Mouse (Mus musculus): ENCODE results near the gene Supt3.

Supt3 gene

GRCm38 (mm10) chr17:45053371-45053770, 276.4 kb downstream of the Supt3 start:
- DNase-seq (ENCODE audit: extremely low read depth, low read depth, low spot score), result no peak

GRCm38 (mm10) chr17:45054526-45054925, 277.6 kb downstream of the Supt3 start:
- no peak for DNase-seq (ENCODE audit: extremely low read depth, low read depth, low spot score)

- DNase-seq (ENCODE audit: extremely low read depth, low read depth, low spot score), result no peak
These were observed 279.9 kb downstream of the Supt3 start for GRCm38 (mm10) chr17:45056894-45057293.

GRCm38 (mm10) chr17:45057780-45058179, 280.8 kb downstream of the Supt3 start:
- DNase-seq (ENCODE audit: extremely low read depth, low read depth, low spot score), result no peak

GRCm38 (mm10) chr17:45058566-45059363, 281.8 kb downstream of the Supt3 start:
- no peak for DNase-seq (ENCODE audit: extremely low read depth, low read depth, low spot score)

GRCm38 (mm10) chr17:45063776-45064175, 286.8 kb downstream of the Supt3 start:
- DNase-seq (ENCODE audit: extremely low read depth, low read depth, low spot score), result no peak

GRCm38 (mm10) chr17:45065465-45065864, 288.5 kb downstream of the Supt3 start:
- DNase-seq (ENCODE audit: extremely low read depth, low read depth, low spot score), result no peak

- no peak for DNase-seq (ENCODE audit: extremely low read depth, low read depth, low spot score)
These were observed 290.5 kb downstream of the Supt3 start for GRCm38 (mm10) chr17:45067441-45067840.

- DNase-seq (ENCODE audit: extremely low read depth, low read depth, low spot score), result no peak
These were observed 291.4 kb downstream of the Supt3 start for GRCm38 (mm10) chr17:45068321-45068720.

GRCm38 (mm10) chr17:45072495-45073347, 295.8 kb downstream of the Supt3 start:
- DNase-seq (ENCODE audit: extremely low read depth, low read depth, low spot score), result no peak

GRCm38 (mm10) chr17:45073348-45073634, 296.3 kb downstream of the Supt3 start:
- no peak for DNase-seq (ENCODE audit: extremely low read depth, low read depth, low spot score)

GRCm38 (mm10) chr17:45073779-45074178, 296.8 kb downstream of the Supt3 start:
- DNase-seq (ENCODE audit: extremely low read depth, low read depth, low spot score), result no peak

GRCm38 (mm10) chr17:45076951-45077350, 300.0 kb downstream of the Supt3 start:
- no peak for DNase-seq (ENCODE audit: extremely low read depth, low read depth, low spot score)

- DNase-seq (ENCODE audit: extremely low read depth, low read depth, low spot score), result no peak
These were observed 301.1 kb downstream of the Supt3 start for GRCm38 (mm10) chr17:45077921-45078640.

- DNase-seq (ENCODE audit: extremely low read depth, low read depth, low spot score), result no peak
These were observed 304.6 kb downstream of the Supt3 start for GRCm38 (mm10) chr17:45081521-45081920.

- DNase-seq (ENCODE audit: extremely low read depth, low read depth, low spot score), result no peak
These were observed 305.1 kb downstream of the Supt3 start for GRCm38 (mm10) chr17:45081955-45082475.

GRCm38 (mm10) chr17:45086361-45086760, 309.4 kb downstream of the Supt3 start:
- no peak for DNase-seq (ENCODE audit: extremely low read depth, low read depth, low spot score)

GRCm38 (mm10) chr17:45087022-45087421, 310.1 kb downstream of the Supt3 start:
- no peak for DNase-seq (ENCODE audit: extremely low read depth, low read depth, low spot score)

- no peak for DNase-seq (ENCODE audit: extremely low read depth, low read depth, low spot score)
These were observed 324.1 kb downstream of the Supt3 start for GRCm38 (mm10) chr17:45101064-45101463.

GRCm38 (mm10) chr17:45115386-45115785, 338.4 kb downstream of the Supt3 start:
- no peak for DNase-seq (ENCODE audit: extremely low read depth, low read depth, low spot score)

All from fat pad, adult 2 months (tissue).